Mouse (Mus musculus) embryo, embryonic 10 days (tissue): ENCODE results near the gene Prr3.
"Not testable (repeated sequence)": the region's sequence is repeated elsewhere in the genome, so short reads cannot be mapped to it uniquely, and the experiment has no call there.

Experiments used
- DNase-seq: peaks from one replicate; pipeline ENCODE4 v3.0.0-alpha.2; 2015; ENCODE audit warnings: low spot score

The Prr3 gene

GRCm38 (mm10) chr17:35979401-35980362 is at the start of gene Prr3, which contains the start of gene Gnl1:
Gene Prr3 (minus strand): TSS chr17:35980236.
Gene Gnl1 (plus strand): TSS chr17:35979851.
- DNase-seq, result peak; percentile 96

GRCm38 (mm10) chr17:36028879-36029619 is 49.0 kb upstream of the Prr3 start:
- no peak for DNase-seq

GRCm38 (mm10) chr17:36027663-36028062 is 47.6 kb upstream of the Prr3 start:
- no peak for DNase-seq

GRCm38 (mm10) chr17:36025901-36026300 is 45.9 kb upstream of the Prr3 start:
- DNase-seq, result no peak

- DNase-seq, result no peak
Observed at GRCm38 (mm10) chr17:36025197-36025596, 45.2 kb upstream of the Prr3 start.

- DNase-seq, result no peak
Observed at GRCm38 (mm10) chr17:36023710-36024654, 43.9 kb upstream of the Prr3 start.

GRCm38 (mm10) chr17:36022922-36023321 is 42.9 kb upstream of the Prr3 start:
- no peak for DNase-seq

- DNase-seq, result no peak
Observed at GRCm38 (mm10) chr17:36022098-36022497, 42.1 kb upstream of the Prr3 start.

GRCm38 (mm10) chr17:36021309-36021708 is 41.3 kb upstream of the Prr3 start:
- no peak for DNase-seq

GRCm38 (mm10) chr17:36020191-36021073 is 40.4 kb upstream of the Prr3 start, which contains the start of gene H2-T24:
Gene H2-T24 (minus strand): TSS chr17:36020560.
- DNase-seq, result peak; percentile 31

GRCm38 (mm10) chr17:36019519-36019918 is 39.5 kb upstream of the Prr3 start:
- DNase-seq, result no peak

GRCm38 (mm10) chr17:36018979-36019378 is 38.9 kb upstream of the Prr3 start:
- no peak for DNase-seq

- no peak for DNase-seq
Observed at GRCm38 (mm10) chr17:36017046-36017445, 37.0 kb upstream of the Prr3 start.

GRCm38 (mm10) chr17:36014977-36015376 is 34.9 kb upstream of the Prr3 start:
- DNase-seq, result no peak

- not testable (repeated sequence) for DNase-seq
Observed at GRCm38 (mm10) chr17:36004409-36004808, 24.4 kb upstream of the Prr3 start.

GRCm38 (mm10) chr17:36003331-36003730 is 23.3 kb upstream of the Prr3 start:
- no peak for DNase-seq

- DNase-seq, result no peak
Observed at GRCm38 (mm10) chr17:36001966-36002365, 21.9 kb upstream of the Prr3 start.

- DNase-seq, result no peak
Observed at GRCm38 (mm10) chr17:36001121-36001897, 21.3 kb upstream of the Prr3 start.

GRCm38 (mm10) chr17:36000349-36000748 is 20.3 kb upstream of the Prr3 start:
- DNase-seq, result no peak

- no peak for DNase-seq
Observed at GRCm38 (mm10) chr17:35999356-35999755, 19.3 kb upstream of the Prr3 start.
